Mouse (Mus musculus) E14TG2a.4 (cell line): ENCODE measurements at regions not wholly inside any gene's neighbourhood (a gene's known extent, or its start where the extent isn't known, plus 50 kb on each side); places are given as distances from the start of the nearest gene placed in this dataset.

Source experiments
- H3K27me3 ChIP-seq: 2 replicates; pipeline ENCODE4 v1.6.1; 2014; ENCODE audit warnings: low read length, control low read depth; ENCODE audit not compliant: insufficient read depth
- H3K36me3 ChIP-seq: 2 replicates; pipeline ENCODE4 v1.6.1; 2014; ENCODE audit warnings: low read length, control low read depth; ENCODE audit not compliant: insufficient read depth
- H3K4me1 ChIP-seq: replicated peaks from 2 replicates; pipeline ENCODE4 v1.6.1; 2014; ENCODE audit warnings: low read depth, low read length, control low read depth
- H3K4me3 ChIP-seq: replicated peaks from 2 replicates; pipeline ENCODE4 v1.5.1; 2014; ENCODE audit warnings: mild to moderate bottlenecking, low read length
- H3K9me3 ChIP-seq: 2 replicates; pipeline ENCODE4 v1.6.1; 2014; ENCODE audit warnings: low read length, control low read depth
- CTCF ChIP-seq: conservative IDR thresholded peaks from 2 replicates; pipeline ENCODE4 v1.5.1; 2014; ENCODE audit warnings: low read length
- NANOG ChIP-seq: IDR thresholded peaks from 2 replicates; pipeline ENCODE4 v1.6.1; 2014; ENCODE audit warnings: borderline replicate concordance, low read length, mixed read lengths
- POU5F1 ChIP-seq: IDR thresholded peaks from 2 replicates; pipeline ENCODE4 v1.6.1; 2014; ENCODE audit warnings: low read length, borderline replicate concordance

- no peaks in the 10 kb centered on the region for H3K36me3 ChIP-seq
- peaks cover 7% of the 10 kb centered on the region; the same call in 1 of the 2 replicates for H3K9me3 ChIP-seq
- no peak overlapping the region for H3K4me3 ChIP-seq
- no peaks in the 10 kb centered on the region for H3K4me1 ChIP-seq
- TF ChIP-seq NANOG = no peak
- no peak for TF ChIP-seq CTCF
- TF ChIP-seq POU5F1 = no peak
- H3K27me3 ChIP-seq = no peaks in the 10 kb centered on the region
Observed at GRCm38 (mm10) chr2:147941319-147941718, 105.5 kb downstream of the Foxa2 start.

- TF ChIP-seq POU5F1 (no peak), CTCF (no peak), NANOG (no peak)
Observed at GRCm38 (mm10) chr2:147932494-147932893, 114.3 kb downstream of the Foxa2 start.

GRCm38 (mm10) chr2:147929031-147929711 is 117.6 kb downstream of the Foxa2 start:
- Histone ChIP-seq H3K36me3 (no peaks in the 10 kb centered on the region), H3K27me3 (no peaks in the 10 kb centered on the region), H3K9me3 (no peaks in the 10 kb centered on the region), H3K4me3 (no peak overlapping the region), H3K4me1 (no peaks in the 10 kb centered on the region)
- TF ChIP-seq CTCF = no peak
- TF ChIP-seq NANOG = no peak
- TF ChIP-seq POU5F1 = no peak

More at GRCm38 (mm10) chr2:147932494-147932893, 114.3 kb downstream of the Foxa2 start:
- H3K9me3 ChIP-seq = peaks cover 7% of the 10 kb centered on the region; the same call in 1 of the 2 replicates
- 0 out of 2 replicates have a peak, but pooled peaks cover 5% of the 10 kb centered on the region for H3K27me3 ChIP-seq
- H3K36me3 ChIP-seq = no peaks in the 10 kb centered on the region
- no peaks in the 10 kb centered on the region for H3K4me1 ChIP-seq
- H3K4me3 ChIP-seq = no peak overlapping the region

GRCm38 (mm10) chr2:147927792-147928670 is 118.7 kb downstream of the Foxa2 start:
- Histone ChIP-seq H3K4me1 (no peaks in the 10 kb centered on the region), H3K36me3 (no peaks in the 10 kb centered on the region), H3K9me3 (no peaks in the 10 kb centered on the region), H3K27me3 (no peaks in the 10 kb centered on the region), H3K4me3 (no peak overlapping the region)
- TF ChIP-seq CTCF = no peak
- no peak for TF ChIP-seq POU5F1
- TF ChIP-seq NANOG = no peak

GRCm38 (mm10) chr2:147926861-147927260 is 119.9 kb downstream of the Foxa2 start:
- Histone ChIP-seq H3K36me3 (no peaks in the 10 kb centered on the region), H3K9me3 (no peaks in the 10 kb centered on the region), H3K27me3 (no peaks in the 10 kb centered on the region), H3K4me1 (no peaks in the 10 kb centered on the region), H3K4me3 (no peak overlapping the region)
- no peak for TF ChIP-seq NANOG
- TF ChIP-seq POU5F1 = no peak
- no peak for TF ChIP-seq CTCF

- Histone ChIP-seq H3K36me3 (no peaks in the 10 kb centered on the region), H3K4me3 (no peak overlapping the region), H3K4me1 (peaks cover 29% of the 10 kb centered on the region), H3K9me3 (peaks cover 6% of the 10 kb centered on the region; the same call in 1 of the 2 replicates), H3K27me3 (peaks cover 69% of the 10 kb centered on the region)
- TF ChIP-seq POU5F1 (no peak), NANOG (no peak), CTCF (no peak)
Observed at GRCm38 (mm10) chr2:147907341-147907740, 139.4 kb downstream of the Foxa2 start.

- Histone ChIP-seq H3K27me3 (peaks cover 66% of the 10 kb centered on the region), H3K4me1 (peaks cover 29% of the 10 kb centered on the region), H3K4me3 (no peak overlapping the region), H3K9me3 (peaks cover 6% of the 10 kb centered on the region; the same call in 1 of the 2 replicates), H3K36me3 (no peaks in the 10 kb centered on the region)
- TF ChIP-seq NANOG (peak; percentile 82), CTCF (no peak)
Observed at GRCm38 (mm10) chr2:147905759-147906740, 140.7 kb downstream of the Foxa2 start.

- Histone ChIP-seq H3K9me3 (peaks cover 6% of the 10 kb centered on the region; the same call in 1 of the 2 replicates), H3K4me1 (peaks cover 29% of the 10 kb centered on the region), H3K4me3 (no peak overlapping the region), H3K36me3 (no peaks in the 10 kb centered on the region), H3K27me3 (peaks cover 71% of the 10 kb centered on the region)
- TF ChIP-seq POU5F1 (no peak), NANOG (no peak), CTCF (no peak)
Observed at GRCm38 (mm10) chr2:147905118-147905517, 141.7 kb downstream of the Foxa2 start.
